Mouse (Mus musculus) retina, adult 2 months (tissue): ENCODE results near the gene Slc28a3.

Experiments
- DNase-seq: peaks from one replicate; pipeline ENCODE4 v3.0.0-alpha.2; 2012; ENCODE audit warnings: low read depth, low spot score

Slc28a3 gene

GRCm38 (mm10) chr13:58560497-58561138 lies 50.1 kb downstream of the Slc28a3 start:
- DNase-seq: peak; percentile 25

GRCm38 (mm10) chr13:58558216-58558615 lies 52.5 kb downstream of the Slc28a3 start:
- no peak for DNase-seq

GRCm38 (mm10) chr13:58556018-58556417 lies 54.7 kb downstream of the Slc28a3 start:
- no peak for DNase-seq

GRCm38 (mm10) chr13:58555561-58555960 lies 55.1 kb downstream of the Slc28a3 start:
- no peak for DNase-seq

GRCm38 (mm10) chr13:58551924-58552323 lies 58.8 kb downstream of the Slc28a3 start:
- DNase-seq: no peak

- DNase-seq: no peak
Observed at GRCm38 (mm10) chr13:58547570-58547969, 63.1 kb downstream of the Slc28a3 start.

- DNase-seq: no peak
Observed at GRCm38 (mm10) chr13:58543688-58544408, 66.8 kb downstream of the Slc28a3 start.

GRCm38 (mm10) chr13:58543066-58543465 lies 67.6 kb downstream of the Slc28a3 start:
- DNase-seq: peak; percentile 45

GRCm38 (mm10) chr13:58542601-58543041 lies 68.1 kb downstream of the Slc28a3 start:
- DNase-seq: no peak

- DNase-seq: no peak
Observed at GRCm38 (mm10) chr13:58542167-58542566, 68.5 kb downstream of the Slc28a3 start.

GRCm38 (mm10) chr13:58541620-58542019 lies 69.1 kb downstream of the Slc28a3 start:
- no peak for DNase-seq

GRCm38 (mm10) chr13:58538966-58539365 lies 71.7 kb downstream of the Slc28a3 start:
- DNase-seq: no peak

GRCm38 (mm10) chr13:58538366-58538765 lies 72.3 kb downstream of the Slc28a3 start:
- no peak for DNase-seq

GRCm38 (mm10) chr13:58537916-58538233 lies 72.8 kb downstream of the Slc28a3 start:
- DNase-seq: no peak

- no peak for DNase-seq
Observed at GRCm38 (mm10) chr13:58537232-58537915, 73.3 kb downstream of the Slc28a3 start.

GRCm38 (mm10) chr13:58536466-58537231 lies 74.0 kb downstream of the Slc28a3 start:
- DNase-seq: no peak

- DNase-seq: no peak
Observed at GRCm38 (mm10) chr13:58535321-58535720, 75.4 kb downstream of the Slc28a3 start.

- no peak for DNase-seq
Observed at GRCm38 (mm10) chr13:58534861-58535260, 75.8 kb downstream of the Slc28a3 start.

GRCm38 (mm10) chr13:58534216-58534841 lies 76.3 kb downstream of the Slc28a3 start:
- DNase-seq: no peak

- no peak for DNase-seq
Observed at GRCm38 (mm10) chr13:58524581-58524980, 86.1 kb downstream of the Slc28a3 start.

GRCm38 (mm10) chr13:58523761-58524117 lies 86.9 kb downstream of the Slc28a3 start:
- DNase-seq: no peak
